Mouse (Mus musculus) midbrain, embryonic 11.5 days (tissue): ENCODE data around the gene Rnf151. TPM values are rescaled to one million over a fixed set of nuclear protein-coding genes. Genes with fewer than 3 reads are reported as not detected.

ENCODE experiments used
- ATAC-seq: fragments of 200-750 bp; cut with Nextera tagmentation; 2 replicates; pipeline ENCODE4 v1.8.0; 2017; ENCODE audit warnings: moderate TSS enrichment, moderate library complexity; ENCODE audit not compliant: low FRiP score
- DNase-seq: peaks from one replicate; pipeline ENCODE4 v3.0.0; 2015; ENCODE audit warnings: low spot score; ENCODE audit errors: missing footprints
- H3K27ac ChIP-seq: fragments of 300-500 bp; sonication (generic); 2 replicates; pipeline ENCODE4 v1.5.1; 2014; ENCODE audit warnings: low read depth, low read length
- H3K27me3 ChIP-seq: fragments of 300-500 bp; sonication (generic); 2 replicates; pipeline ENCODE4 v1.6.1; 2014; ENCODE audit warnings: mild to moderate bottlenecking, low read length, moderate library complexity, mixed read lengths; ENCODE audit not compliant: control insufficient read depth, insufficient read depth
- H3K36me3 ChIP-seq: fragments of 300-500 bp; sonication (generic); 2 replicates; pipeline ENCODE4 v1.6.1; 2014; ENCODE audit warnings: mild to moderate bottlenecking, low read length, moderate library complexity, mixed read lengths; ENCODE audit not compliant: control insufficient read depth, insufficient read depth
- H3K4me1 ChIP-seq: fragments of 300-500 bp; sonication (generic); 2 replicates; pipeline ENCODE4 v1.6.1; 2014; ENCODE audit warnings: low read length; ENCODE audit not compliant: control insufficient read depth, insufficient read depth
- H3K4me2 ChIP-seq: fragments of 300-500 bp; sonication (generic); 2 replicates; pipeline ENCODE4 v1.6.1; 2014; ENCODE audit warnings: mild to moderate bottlenecking, moderate library complexity
- H3K4me3 ChIP-seq: fragments of 300-500 bp; sonication (generic); 2 replicates; pipeline ENCODE4 v1.5.1; 2014; ENCODE audit warnings: low read depth, low read length
- H3K9ac ChIP-seq: fragments of 300-500 bp; sonication (generic); 2 replicates; pipeline ENCODE4 v1.6.1; 2014; ENCODE audit warnings: low read length
- H3K9me3 ChIP-seq: fragments of 300-500 bp; sonication (generic); 2 replicates; pipeline ENCODE4 v1.6.1; 2016; ENCODE audit warnings: low read length; ENCODE audit not compliant: control insufficient read depth
- WGBS: fragments of 180-500 bp; shearing (Covaris S2); extraction: QIAGEN DNeasy Blood & Tissue Kit; methylation state at CpG from one replicate; pipeline ENCODE4 v1.1.7; 2014; 5-methylcytosine and 5-hydroxymethylcytosine counted together
- polyA plus RNA-seq: library from polyadenylated mRNA; unstranded; fragments of >200 nt; fragmentation: Nextera tagmentation; extraction: Ambion mirVana; gene quantifications from 2 replicates; pipeline ENCODE4 v1.2.1, GENCODE M21; 2014

Rnf151 gene
- polyA plus RNA-seq, 1 experiment from 2014 or later, result 0.22 TPM

- H3K27ac ChIP-seq, result no peak overlapping the region
- peak; percentile 67; the same call in 1 of the 2 replicates for ATAC-seq
- H3K36me3 ChIP-seq, result no peaks in the 10 kb centered on the region
- no peak overlapping the region for H3K4me3 ChIP-seq
- DNase-seq, result peak; percentile 97
- H3K9ac ChIP-seq, result no peak overlapping the region
- WGBS, result 18% methylated on average over 7 of the region's 7 CpGs
- H3K4me1 ChIP-seq, result no peaks in the 10 kb centered on the region
- peaks cover 11% of the 10 kb centered on the region for H3K27me3 ChIP-seq
- H3K4me2 ChIP-seq, result no peak overlapping the region
- no peaks in the 10 kb centered on the region for H3K9me3 ChIP-seq
Measured at GRCm38 (mm10) chr17:24745526-24746497, 27.9 kb upstream of the Rnf151 start.

GRCm38 (mm10) chr17:24744381-24744780 is 26.5 kb upstream of the Rnf151 start:
- Histone ChIP-seq H3K4me2 (no peak overlapping the region), H3K9ac (no peak overlapping the region), H3K27me3 (no peaks in the 10 kb centered on the region), H3K36me3 (no peaks in the 10 kb centered on the region), H3K27ac (no peak overlapping the region), H3K4me1 (no peaks in the 10 kb centered on the region), H3K4me3 (no peak overlapping the region), H3K9me3 (no peaks in the 10 kb centered on the region)
- peak; percentile 69 for DNase-seq
- 72% methylated on average over 3 of the region's 3 CpGs for WGBS
- ATAC-seq, result no peak

GRCm38 (mm10) chr17:24743896-24744295 is 26.0 kb upstream of the Rnf151 start:
- no peaks in the 10 kb centered on the region for H3K9me3 ChIP-seq
- no peaks in the 10 kb centered on the region for H3K36me3 ChIP-seq
- no peaks in the 10 kb centered on the region for H3K27me3 ChIP-seq
- no peak overlapping the region for H3K9ac ChIP-seq
- no peak overlapping the region for H3K4me3 ChIP-seq
- no peaks in the 10 kb centered on the region for H3K4me1 ChIP-seq
- no peak for ATAC-seq
- peak; percentile 19 for DNase-seq
- H3K27ac ChIP-seq, result no peak overlapping the region
- no peak overlapping the region for H3K4me2 ChIP-seq
- WGBS, result 76% methylated on average over 5 of the region's 5 CpGs

GRCm38 (mm10) chr17:24742307-24742706 is 24.4 kb upstream of the Rnf151 start:
- Histone ChIP-seq H3K36me3 (no peaks in the 10 kb centered on the region), H3K27me3 (no peaks in the 10 kb centered on the region), H3K27ac (no peak overlapping the region), H3K4me3 (no peak overlapping the region), H3K4me2 (no peak overlapping the region), H3K9ac (no peak overlapping the region), H3K9me3 (no peaks in the 10 kb centered on the region), H3K4me1 (peaks cover 1% of the 10 kb centered on the region; the same call in 1 of the 2 replicates)
- WGBS, result 90% methylated on average over 8 of the region's 8 CpGs
- ATAC-seq (no peak), DNase-seq (peak; percentile 8)

GRCm38 (mm10) chr17:24739926-24740325 is 22.1 kb upstream of the Rnf151 start:
- no peak overlapping the region for H3K4me3 ChIP-seq
- no peak overlapping the region for H3K4me2 ChIP-seq
- WGBS, result 81% methylated on average over 8 of the region's 8 CpGs
- H3K9me3 ChIP-seq, result no peaks in the 10 kb centered on the region
- H3K27ac ChIP-seq, result no peak overlapping the region
- H3K36me3 ChIP-seq, result no peaks in the 10 kb centered on the region
- ATAC-seq (no peak), DNase-seq (peak; percentile 21)
- no peak overlapping the region for H3K9ac ChIP-seq
- no peaks in the 10 kb centered on the region for H3K27me3 ChIP-seq
- peaks cover 11% of the 10 kb centered on the region for H3K4me1 ChIP-seq

GRCm38 (mm10) chr17:24738238-24738637 is 20.4 kb upstream of the Rnf151 start:
- 83% methylated on average over 4 of the region's 4 CpGs for WGBS
- Histone ChIP-seq H3K4me2 (no peak overlapping the region), H3K27me3 (no peaks in the 10 kb centered on the region), H3K9ac (no peak overlapping the region), H3K4me1 (peaks cover 11% of the 10 kb centered on the region), H3K27ac (no peak overlapping the region), H3K4me3 (no peak overlapping the region), H3K36me3 (no peaks in the 10 kb centered on the region), H3K9me3 (no peaks in the 10 kb centered on the region)
- DNase-seq (peak; percentile 31), ATAC-seq (no peak)

GRCm38 (mm10) chr17:24737135-24737810 is 19.4 kb upstream of the Rnf151 start:
- 31% methylated on average over 8 of the region's 8 CpGs for WGBS
- H3K9me3 ChIP-seq, result no peaks in the 10 kb centered on the region
- peak overlapping the region; percentile 56 for H3K4me3 ChIP-seq
- H3K27me3 ChIP-seq, result no peaks in the 10 kb centered on the region
- H3K9ac ChIP-seq, result no peak overlapping the region
- H3K4me2 ChIP-seq, result peak overlapping the region; percentile 90
- ATAC-seq (no peak), DNase-seq (peak; percentile 81)
- H3K4me1 ChIP-seq, result peaks cover 11% of the 10 kb centered on the region
- no peaks in the 10 kb centered on the region for H3K36me3 ChIP-seq
- H3K27ac ChIP-seq, result no peak overlapping the region

GRCm38 (mm10) chr17:24736330-24737051 is 18.6 kb upstream of the Rnf151 start, which contains the start of gene Msrb1:
Gene Msrb1, plus strand, starts transcription at chr17:24736642.
- H3K27ac ChIP-seq, result no peak within 1 kb of the TSS
- peaks cover 11% of the 10 kb centered on the region for H3K4me1 ChIP-seq
- peak within 1 kb of the TSS; percentile 68 for H3K9ac ChIP-seq
- H3K4me2 ChIP-seq, result peak within 1 kb of the TSS; percentile 90
- no peaks in the 10 kb centered on the region for H3K27me3 ChIP-seq
- H3K36me3 ChIP-seq, result no peaks in the 10 kb centered on the region
- no peaks in the 10 kb centered on the region for H3K9me3 ChIP-seq
- peak within 1 kb of the TSS; percentile 56 for H3K4me3 ChIP-seq
- DNase-seq (peak; percentile 98), ATAC-seq (peak; percentile 98)
- WGBS, result 1% methylated on average over 29 of the region's 29 CpGs
